Mouse (Mus musculus) forebrain, postnatal 0 days (tissue): Measurements from ENCODE around the gene Shc4. TPM values are rescaled to one million over a fixed set of nuclear protein-coding genes. Genes with fewer than 3 reads are reported as not detected.

ENCODE experiments used
- ATAC-seq: fragments of 200-750 bp; cut with Nextera tagmentation; 2 replicates; pipeline ENCODE4 v1.8.0; 2017; ENCODE audit warnings: mild to moderate bottlenecking, moderate library complexity
- DNase-seq: peaks from one replicate; pipeline ENCODE4 v3.0.0-alpha.2; 2015
- H3K27ac ChIP-seq: fragments of 300-500 bp; sonication (generic); 2 replicates; pipeline ENCODE4 v1.5.1; 2014; ENCODE audit warnings: low read depth, mild to moderate bottlenecking, antibody characterized with exemption, low read length, moderate library complexity, mixed read lengths
- H3K27me3 ChIP-seq: fragments of 300-500 bp; sonication (generic); 2 replicates; pipeline ENCODE4 v1.6.1; 2014; ENCODE audit warnings: mild to moderate bottlenecking, low read length, mixed read lengths; ENCODE audit not compliant: insufficient read depth
- H3K36me3 ChIP-seq: fragments of 300-500 bp; sonication (generic); 2 replicates; pipeline ENCODE4 v1.6.1; 2014; ENCODE audit warnings: mild to moderate bottlenecking, moderate library complexity; ENCODE audit not compliant: insufficient read depth
- H3K4me1 ChIP-seq: fragments of 300-500 bp; sonication (generic); 2 replicates; pipeline ENCODE4 v1.6.1; 2014; ENCODE audit warnings: antibody characterized with exemption; ENCODE audit not compliant: insufficient read depth
- H3K4me2 ChIP-seq: fragments of 300-500 bp; sonication (generic); 2 replicates; pipeline ENCODE4 v1.6.1; 2014; ENCODE audit warnings: low read depth, mild to moderate bottlenecking, moderate library complexity
- H3K4me3 ChIP-seq: fragments of 300-500 bp; sonication (generic); 2 replicates; pipeline ENCODE4 v1.5.1; 2014; ENCODE audit warnings: low read depth, low read length, mixed read lengths
- H3K9ac ChIP-seq: fragments of 300-500 bp; sonication (generic); 2 replicates; pipeline ENCODE4 v1.6.1; 2014; ENCODE audit warnings: mild to moderate bottlenecking
- H3K9me3 ChIP-seq: fragments of 300-500 bp; sonication (generic); 2 replicates; pipeline ENCODE4 v1.6.1; 2016; ENCODE audit warnings: low read length
- CTCF ChIP-seq: sonication (generic); IDR thresholded peaks from 2 replicates; pipeline ENCODE4 v1.5.1; 2016; ENCODE audit warnings: antibody characterized with exemption, control low read depth, low read depth
- WGBS: fragments of 180-500 bp; shearing (Covaris S2); extraction: QIAGEN DNeasy Blood & Tissue Kit; methylation state at CpG from one replicate; pipeline ENCODE4 v1.1.7; 2014; 5-methylcytosine and 5-hydroxymethylcytosine counted together
- polyA plus RNA-seq: library from polyadenylated mRNA; unstranded; fragments of >200 nt; fragmentation: Nextera tagmentation; extraction: Ambion mirVana; gene quantifications from 2 replicates; pipeline ENCODE4 v1.2.1, GENCODE M21; 2015
- total RNA-seq: library from RNA; depleted of rRNA; stranded (reverse); fragments of >200 nt; gene quantifications from 2 replicates; pipeline ENCODE4 v1.2.3, GENCODE M21; 2014

The Shc4 gene
- total and polyA plus RNA-seq, 2 experiments from 2014 or later = 2.5 to 6.8 TPM

DNA sequence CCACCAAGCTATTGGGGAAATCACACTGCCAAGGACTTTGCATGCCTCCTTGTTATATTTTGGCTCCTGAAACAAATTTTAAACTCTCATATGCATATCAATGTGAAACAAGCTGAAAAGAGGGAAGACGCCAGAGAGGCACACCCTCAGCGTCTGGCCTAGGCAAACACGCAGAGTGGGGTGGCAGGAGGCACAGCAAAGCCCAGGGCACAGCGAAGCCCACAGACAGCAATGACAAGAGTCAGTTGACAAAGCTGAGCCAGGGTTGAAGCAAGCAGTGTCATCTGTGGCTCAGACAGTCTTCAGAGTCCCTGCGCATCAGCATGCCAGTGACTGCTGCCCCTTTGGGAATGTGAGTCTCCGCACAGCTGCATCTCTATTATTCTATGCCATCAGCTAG is 79.0 kb downstream of the Shc4 start:
- 43% methylated on average over 6 of the region's 6 CpGs for WGBS
- no peak for TF ChIP-seq CTCF
- H3K36me3 ChIP-seq = no peaks in the 10 kb centered on the region
- H3K4me2 ChIP-seq = no peak overlapping the region
- no peaks in the 10 kb centered on the region for H3K9me3 ChIP-seq
- no peak overlapping the region for H3K9ac ChIP-seq
- no peak overlapping the region for H3K27ac ChIP-seq
- ATAC-seq (peak; percentile 51), DNase-seq (no peak)
- no peaks in the 10 kb centered on the region for H3K27me3 ChIP-seq
- no peak overlapping the region for H3K4me3 ChIP-seq
- H3K4me1 ChIP-seq = no peaks in the 10 kb centered on the region

DNA sequence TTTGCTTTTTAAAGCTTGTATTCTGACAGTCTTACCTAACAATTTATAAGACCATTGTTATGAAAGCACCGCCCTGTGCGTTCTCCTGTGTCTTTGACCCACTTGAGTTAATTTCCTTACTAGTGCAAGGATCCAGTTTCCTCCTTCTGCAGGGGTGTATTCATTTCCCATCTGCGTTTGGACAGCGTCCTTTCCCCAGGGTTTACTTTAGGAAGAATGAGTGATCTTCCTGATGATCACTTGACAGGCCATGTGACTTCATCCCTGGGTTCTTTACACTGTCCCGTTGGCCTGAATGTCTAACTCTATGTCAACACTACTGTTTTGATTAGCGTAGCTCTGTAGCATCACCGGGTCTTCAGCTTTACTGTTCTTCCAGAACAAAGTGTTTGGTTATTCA is 86.6 kb downstream of the Shc4 start:
- no peak for TF ChIP-seq CTCF
- Histone ChIP-seq H3K36me3 (no peaks in the 10 kb centered on the region), H3K4me1 (no peaks in the 10 kb centered on the region), H3K4me2 (no peak overlapping the region), H3K9me3 (no peaks in the 10 kb centered on the region), H3K9ac (no peak overlapping the region), H3K4me3 (no peak overlapping the region), H3K27ac (no peak overlapping the region), H3K27me3 (no peaks in the 10 kb centered on the region)
- ATAC-seq (no peak), DNase-seq (no peak)
- WGBS = 86% methylated on average over 7 of the region's 7 CpGs

DNA sequence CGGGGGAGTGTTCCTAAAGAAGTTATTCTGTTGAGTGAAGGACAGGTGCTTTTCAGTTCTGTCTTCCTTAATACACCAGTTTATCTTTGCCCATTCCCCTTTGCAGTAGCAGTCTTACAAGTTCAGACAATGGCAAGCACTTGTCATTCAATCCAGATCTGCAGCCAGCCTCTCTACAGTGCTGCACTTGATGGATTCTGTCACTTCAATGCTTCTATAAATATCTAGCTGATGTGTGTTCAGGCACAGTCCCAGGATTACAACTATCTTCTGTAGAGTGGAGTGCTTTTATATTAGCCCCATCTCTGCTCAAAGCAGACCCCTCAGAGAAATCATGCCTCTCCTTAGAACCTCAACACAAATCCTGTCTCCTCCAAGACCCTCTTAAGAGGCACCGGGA is 93.9 kb downstream of the Shc4 start:
- Histone ChIP-seq H3K4me1 (no peaks in the 10 kb centered on the region), H3K36me3 (no peaks in the 10 kb centered on the region), H3K27me3 (no peaks in the 10 kb centered on the region), H3K27ac (no peak overlapping the region), H3K9me3 (no peaks in the 10 kb centered on the region), H3K4me3 (no peak overlapping the region), H3K9ac (no peak overlapping the region), H3K4me2 (no peak overlapping the region)
- ATAC-seq (no peak), DNase-seq (no peak)
- WGBS = 91% methylated on average over 2 of the region's 2 CpGs
- no peak for TF ChIP-seq CTCF

DNA sequence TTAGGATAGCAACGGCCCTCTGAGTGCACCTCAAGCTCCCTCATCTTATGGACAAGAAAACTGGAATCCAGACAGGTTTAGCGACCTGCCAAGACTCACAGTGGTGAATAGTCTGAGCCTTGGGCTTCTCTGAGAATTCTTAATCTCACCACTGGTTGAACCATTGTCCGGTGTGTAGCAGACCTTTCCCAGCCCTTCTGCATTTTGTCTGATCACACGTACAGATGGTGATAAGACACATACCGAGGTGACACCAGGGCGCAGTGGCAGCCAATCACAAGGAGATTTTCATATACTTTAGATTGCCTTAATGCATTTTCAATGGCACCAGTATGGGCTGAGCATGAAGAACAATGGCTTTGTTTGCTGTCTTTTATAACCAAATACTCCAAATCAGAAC is 95.5 kb downstream of the Shc4 start:
- Histone ChIP-seq H3K4me2 (no peak overlapping the region), H3K4me3 (no peak overlapping the region), H3K9me3 (no peaks in the 10 kb centered on the region), H3K27me3 (no peaks in the 10 kb centered on the region), H3K27ac (no peak overlapping the region), H3K36me3 (no peaks in the 10 kb centered on the region), H3K4me1 (peaks cover 7% of the 10 kb centered on the region), H3K9ac (no peak overlapping the region)
- WGBS = 84% methylated on average over 6 of the region's 6 CpGs
- no peak for TF ChIP-seq CTCF
- ATAC-seq (no peak), DNase-seq (no peak)

DNA sequence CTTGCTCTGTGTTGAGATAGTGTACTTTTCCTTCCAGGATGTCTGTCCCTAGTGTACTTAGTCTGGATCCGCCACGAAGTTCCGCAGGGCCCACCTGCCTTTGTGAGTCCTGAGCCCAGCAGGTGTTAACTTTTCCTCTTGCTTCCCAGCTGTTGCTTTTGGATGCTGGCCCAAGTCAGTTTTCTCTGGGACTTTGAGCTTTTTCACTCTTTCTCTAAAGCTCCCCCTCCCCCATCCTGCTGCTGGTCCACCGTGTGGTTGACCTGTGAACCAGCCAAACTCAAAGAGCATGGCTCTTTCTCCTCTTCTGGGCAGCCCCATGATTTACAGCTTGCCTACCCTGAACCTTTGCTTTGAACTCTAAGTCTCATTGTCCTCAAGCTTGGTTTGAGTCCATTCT is 97.4 kb downstream of the Shc4 start:
- no peak overlapping the region for H3K9ac ChIP-seq
- H3K27me3 ChIP-seq = no peaks in the 10 kb centered on the region
- no peaks in the 10 kb centered on the region for H3K9me3 ChIP-seq
- H3K4me3 ChIP-seq = no peak overlapping the region
- WGBS = 84% methylated on average over 4 of the region's 4 CpGs
- no peak for TF ChIP-seq CTCF
- H3K4me2 ChIP-seq = no peak overlapping the region
- H3K36me3 ChIP-seq = no peaks in the 10 kb centered on the region
- H3K27ac ChIP-seq = no peak overlapping the region
- peaks cover 7% of the 10 kb centered on the region for H3K4me1 ChIP-seq
- DNase-seq = no peak
- ATAC-seq = no peak

DNA sequence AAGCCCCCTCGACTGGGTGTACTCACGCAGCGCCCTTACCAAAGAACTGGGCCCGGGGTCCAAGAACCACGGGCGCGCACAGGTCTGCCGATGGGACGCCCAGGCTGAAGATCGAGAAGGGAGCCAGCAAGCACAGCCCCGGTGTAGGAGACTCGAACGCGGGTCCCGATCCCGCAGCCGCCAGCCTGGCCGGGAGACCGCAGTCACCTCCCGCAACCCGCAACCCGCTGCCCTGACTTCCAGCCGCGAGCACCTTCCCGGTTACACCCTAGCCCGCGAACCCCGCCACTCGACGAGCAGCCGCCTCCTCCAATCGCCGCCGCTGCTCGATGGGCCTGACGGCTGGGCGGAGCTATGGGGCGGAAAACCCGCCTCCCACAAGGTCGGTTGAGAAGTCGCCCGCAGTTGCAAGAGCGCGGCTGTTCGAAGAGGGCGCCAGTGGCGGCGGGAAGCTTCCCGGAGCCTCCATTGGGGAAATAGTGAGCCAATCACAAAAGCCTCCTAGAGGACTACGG is 99.1 kb downstream of the Shc4 start, which contains the start of gene Cep152:
TSS of gene Cep152 (minus strand) at position 277 of the 515 bp plus-strand sequence.
- Histone ChIP-seq H3K9ac (peak within 1 kb of the TSS; percentile 53), H3K9me3 (no peaks in the 10 kb centered on the region), H3K4me2 (peak within 1 kb of the TSS; percentile 68), H3K4me1 (peaks cover 7% of the 10 kb centered on the region), H3K27me3 (no peaks in the 10 kb centered on the region), H3K4me3 (peak within 1 kb of the TSS; percentile 77), H3K27ac (no peak within 1 kb of the TSS), H3K36me3 (no peaks in the 10 kb centered on the region)
- ATAC-seq (peak; percentile 100), DNase-seq (peak; percentile 97)
- peak; percentile 66 for TF ChIP-seq CTCF
- WGBS = 2% methylated on average over 50 of the region's 50 CpGs

DNA sequence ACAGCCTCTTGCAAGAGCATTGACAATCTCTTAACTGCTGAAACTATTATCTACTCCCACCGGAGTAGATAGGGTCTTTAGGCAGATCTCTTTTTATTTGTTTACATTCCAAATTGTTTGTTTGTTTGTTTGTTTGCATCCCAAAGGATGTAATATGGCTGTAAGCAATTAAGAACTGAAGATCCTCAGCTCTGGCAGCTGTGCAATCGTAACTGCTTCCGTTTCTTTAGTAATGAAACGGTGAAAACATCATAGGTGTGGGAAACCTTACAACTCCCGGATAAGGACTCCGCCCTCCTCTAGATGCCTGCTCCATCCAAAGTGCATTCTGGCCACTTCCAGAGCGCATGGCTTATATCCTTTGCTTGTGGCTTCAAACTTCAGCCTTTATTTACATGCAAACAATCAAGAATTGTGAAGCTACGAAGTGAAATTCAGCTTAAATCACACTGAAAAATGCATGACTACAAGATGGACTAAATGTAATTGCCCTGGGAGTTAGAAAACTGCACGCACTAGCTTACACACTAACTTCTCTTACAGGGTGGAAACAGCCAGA is 99.7 kb downstream of the Shc4 start:
- DNase-seq = no peak
- WGBS = 10% methylated on average over 9 of the region's 9 CpGs
- no peak for ATAC-seq

More for the DNA sequence above, 99.7 kb downstream of the Shc4 start:
- peak overlapping the region; percentile 77 for H3K4me3 ChIP-seq
- H3K27me3 ChIP-seq = no peaks in the 10 kb centered on the region
- peak overlapping the region; percentile 53 for H3K9ac ChIP-seq
- H3K27ac ChIP-seq = no peak overlapping the region
- TF ChIP-seq CTCF = no peak
- no peaks in the 10 kb centered on the region for H3K9me3 ChIP-seq
- H3K4me1 ChIP-seq = peaks cover 7% of the 10 kb centered on the region
- H3K4me2 ChIP-seq = peak overlapping the region; percentile 68
- H3K36me3 ChIP-seq = 0 out of 2 replicates have a peak, but pooled peaks cover 5% of the 10 kb centered on the region
